Mouse (Mus musculus) neural tube, embryonic 15.5 days (tissue): ENCODE results near the gene Tmem268. TPM values are rescaled to one million over a fixed set of nuclear protein-coding genes. Genes with fewer than 3 reads are reported as not detected.

Experiments
- ATAC-seq: fragments of 200-750 bp; cut with Nextera tagmentation; 2 replicates; pipeline ENCODE4 v1.8.0; 2017; ENCODE audit warnings: mild to moderate bottlenecking, moderate TSS enrichment, moderate library complexity; ENCODE audit not compliant: low FRiP score
- H3K27ac ChIP-seq: fragments of 300-500 bp; sonication (generic); replicated peaks from 2 replicates; pipeline ENCODE4 v1.5.1; 2015; ENCODE audit warnings: mild to moderate bottlenecking, inconsistent platforms
- H3K27me3 ChIP-seq: fragments of 300-500 bp; sonication (generic); replicated peaks from 2 replicates; pipeline ENCODE4 v1.6.1; 2015; ENCODE audit warnings: inconsistent platforms
- H3K36me3 ChIP-seq: fragments of 300-500 bp; sonication (generic); 2 replicates; pipeline ENCODE4 v1.6.1; 2015; ENCODE audit warnings: inconsistent platforms
- H3K4me1 ChIP-seq: fragments of 300-500 bp; sonication (generic); 2 replicates; pipeline ENCODE4 v1.6.1; 2015; ENCODE audit warnings: inconsistent platforms
- H3K4me2 ChIP-seq: fragments of 300-500 bp; sonication (generic); 2 replicates; pipeline ENCODE4 v1.6.1; 2015; ENCODE audit warnings: inconsistent platforms, mild to moderate bottlenecking, moderate library complexity
- H3K4me3 ChIP-seq: fragments of 300-500 bp; sonication (generic); replicated peaks from 2 replicates; pipeline ENCODE4 v1.5.1; 2015; ENCODE audit warnings: mild to moderate bottlenecking, inconsistent platforms
- H3K9ac ChIP-seq: fragments of 300-500 bp; sonication (generic); replicated peaks from 2 replicates; pipeline ENCODE4 v1.6.1; 2015; ENCODE audit warnings: mild to moderate bottlenecking, inconsistent platforms
- H3K9me3 ChIP-seq: fragments of 300-500 bp; sonication (generic); replicated peaks from 2 replicates; pipeline ENCODE4 v1.6.1; 2016; ENCODE audit warnings: inconsistent platforms
- WGBS: fragments of 180-500 bp; shearing (Covaris S2); methylation state at CpG from one replicate; pipeline ENCODE4 v1.1.7; 2015; ENCODE audit warnings: mixed read lengths; 5-methylcytosine and 5-hydroxymethylcytosine counted together
- polyA plus RNA-seq: library from polyadenylated mRNA; unstranded; fragments of >200 nt; fragmentation: Nextera tagmentation; extraction: Ambion mirVana; gene quantifications from 2 replicates; pipeline ENCODE4 v1.2.1, GENCODE M21; 2015

Gene Tmem268
- 4.9 and 7.0 TPM in 2 replicates for polyA plus RNA-seq

GRCm38 (mm10) chr4:63558407-63559081 is at the start of gene Tmem268:
Gene Tmem268, plus strand, starts transcription at chr4:63558781.
- H3K4me3 ChIP-seq, result peak within 1 kb of the TSS; percentile 64
- WGBS, result under 1% methylated on average over 72 of the region's 81 CpGs
- H3K36me3 ChIP-seq, result no peaks in the 10 kb centered on the region

GRCm38 (mm10) chr4:63512921-63513320 is 45.7 kb upstream of the Tmem268 start:
- Histone ChIP-seq H3K4me3 (no peak overlapping the region), H3K9ac (no peak overlapping the region), H3K4me2 (no peak overlapping the region), H3K4me1 (no peaks in the 10 kb centered on the region), H3K27me3 (no peaks in the 10 kb centered on the region), H3K36me3 (no peaks in the 10 kb centered on the region), H3K9me3 (no peaks in the 10 kb centered on the region), H3K27ac (no peak overlapping the region)
- WGBS, result 89% methylated on average over 2 of the region's 2 CpGs
- no peak for ATAC-seq

More at GRCm38 (mm10) chr4:63558407-63559081, at the start of gene Tmem268:
- peak within 1 kb of the TSS; percentile 51; the same call in 1 of the 2 replicates for H3K27ac ChIP-seq
- H3K9ac ChIP-seq, result peak within 1 kb of the TSS; percentile 68
- peak; percentile 81 for ATAC-seq
- H3K4me1 ChIP-seq, result peaks cover 21% of the 10 kb centered on the region
- peak within 1 kb of the TSS; percentile 83 for H3K4me2 ChIP-seq
- 0 out of 2 replicates have a peak, but pooled peaks cover 3% of the 10 kb centered on the region for H3K27me3 ChIP-seq
- no peaks in the 10 kb centered on the region for H3K9me3 ChIP-seq

GRCm38 (mm10) chr4:63514454-63514984 is 44.1 kb upstream of the Tmem268 start:
- 74% methylated on average over 4 of the region's 4 CpGs for WGBS
- Histone ChIP-seq H3K27me3 (no peaks in the 10 kb centered on the region), H3K4me1 (no peaks in the 10 kb centered on the region), H3K9me3 (no peaks in the 10 kb centered on the region), H3K9ac (no peak overlapping the region), H3K4me3 (no peak overlapping the region), H3K27ac (no peak overlapping the region), H3K4me2 (no peak overlapping the region), H3K36me3 (no peaks in the 10 kb centered on the region)
- no peak for ATAC-seq

- Histone ChIP-seq H3K36me3 (no peaks in the 10 kb centered on the region), H3K9me3 (no peaks in the 10 kb centered on the region), H3K27ac (no peak overlapping the region), H3K9ac (no peak overlapping the region), H3K27me3 (no peaks in the 10 kb centered on the region), H3K4me1 (no peaks in the 10 kb centered on the region), H3K4me2 (no peak overlapping the region), H3K4me3 (no peak overlapping the region)
- no peak for ATAC-seq
- 86% methylated on average over 5 of the region's 5 CpGs for WGBS
Measured at GRCm38 (mm10) chr4:63515021-63515420, 43.6 kb upstream of the Tmem268 start.

- Histone ChIP-seq H3K27me3 (no peaks in the 10 kb centered on the region), H3K9me3 (no peaks in the 10 kb centered on the region), H3K27ac (no peak overlapping the region), H3K4me2 (no peak overlapping the region), H3K4me3 (no peak overlapping the region), H3K4me1 (no peaks in the 10 kb centered on the region), H3K9ac (no peak overlapping the region), H3K36me3 (no peaks in the 10 kb centered on the region)
- no peak for ATAC-seq
- 65% methylated on average over 2 of the region's 2 CpGs for WGBS
Measured at GRCm38 (mm10) chr4:63521813-63522419, 36.7 kb upstream of the Tmem268 start.

- Histone ChIP-seq H3K4me1 (no peaks in the 10 kb centered on the region), H3K9me3 (no peaks in the 10 kb centered on the region), H3K9ac (no peak overlapping the region)
Measured at GRCm38 (mm10) chr4:63525514-63525913, 33.1 kb upstream of the Tmem268 start.

GRCm38 (mm10) chr4:63528946-63529345 is 29.6 kb upstream of the Tmem268 start:
- Histone ChIP-seq H3K4me1 (no peaks in the 10 kb centered on the region), H3K4me2 (no peak overlapping the region), H3K27ac (peak overlapping the region; percentile 23; the same call in 1 of the 2 replicates), H3K36me3 (no peaks in the 10 kb centered on the region), H3K9ac (no peak overlapping the region), H3K9me3 (no peaks in the 10 kb centered on the region), H3K27me3 (0 out of 2 replicates have a peak, but pooled peaks cover under 1% of the 10 kb centered on the region), H3K4me3 (no peak overlapping the region)
- ATAC-seq, result peak; percentile 61
- 54% methylated on average over 6 of the region's 6 CpGs for WGBS

More at GRCm38 (mm10) chr4:63525514-63525913, 33.1 kb upstream of the Tmem268 start:
- no peak overlapping the region for H3K4me3 ChIP-seq
- no peak overlapping the region for H3K27ac ChIP-seq
- WGBS, result 78% methylated on average over 8 of the region's 8 CpGs
- ATAC-seq, result no peak
- no peaks in the 10 kb centered on the region for H3K36me3 ChIP-seq
- H3K4me2 ChIP-seq, result no peak overlapping the region
- H3K27me3 ChIP-seq, result no peaks in the 10 kb centered on the region

- WGBS, result 80% methylated on average over 7 of the region's 7 CpGs
- no peak overlapping the region for H3K9ac ChIP-seq
- H3K27ac ChIP-seq, result no peak overlapping the region
- ATAC-seq, result no peak
- H3K4me2 ChIP-seq, result no peak overlapping the region
- no peak overlapping the region for H3K4me3 ChIP-seq
- no peaks in the 10 kb centered on the region for H3K36me3 ChIP-seq
- 0 out of 2 replicates have a peak, but pooled peaks cover 3% of the 10 kb centered on the region for H3K27me3 ChIP-seq
- H3K4me1 ChIP-seq, result no peaks in the 10 kb centered on the region
- H3K9me3 ChIP-seq, result no peaks in the 10 kb centered on the region
Measured at GRCm38 (mm10) chr4:63530409-63530808, 28.2 kb upstream of the Tmem268 start.

GRCm38 (mm10) chr4:63537602-63538001 is 21.0 kb upstream of the Tmem268 start:
- H3K27ac ChIP-seq, result no peak overlapping the region
- H3K4me1 ChIP-seq, result peaks cover 3% of the 10 kb centered on the region; the same call in 1 of the 2 replicates
- no peak overlapping the region for H3K4me3 ChIP-seq
- no peak overlapping the region for H3K9ac ChIP-seq
- H3K36me3 ChIP-seq, result no peaks in the 10 kb centered on the region
- 0 out of 2 replicates have a peak, but pooled peaks cover 3% of the 10 kb centered on the region for H3K27me3 ChIP-seq
- peak; percentile 32; the same call in 1 of the 2 replicates for ATAC-seq
- no peaks in the 10 kb centered on the region for H3K9me3 ChIP-seq
- no peak overlapping the region for H3K4me2 ChIP-seq
- whole genome bisulfite sequencing, result 67% methylated on average over 4 of the region's 4 CpGs

GRCm38 (mm10) chr4:63542209-63542608 is 16.4 kb upstream of the Tmem268 start:
- ATAC-seq, result no peak
- Histone ChIP-seq H3K4me2 (no peak overlapping the region), H3K4me3 (no peak overlapping the region), H3K27me3 (no peaks in the 10 kb centered on the region), H3K9me3 (no peaks in the 10 kb centered on the region), H3K9ac (no peak overlapping the region), H3K4me1 (peaks cover 26% of the 10 kb centered on the region), H3K27ac (no peak overlapping the region), H3K36me3 (no peaks in the 10 kb centered on the region)
- WGBS, result 83% methylated on average over 2 of the region's 2 CpGs

- WGBS, result 55% methylated on average over 10 of the region's 10 CpGs
- Histone ChIP-seq H3K4me1 (peaks cover 32% of the 10 kb centered on the region), H3K4me3 (peak overlapping the region; percentile 67), H3K4me2 (peak overlapping the region; percentile 69), H3K27ac (peak overlapping the region; percentile 88), H3K9me3 (no peaks in the 10 kb centered on the region), H3K27me3 (no peaks in the 10 kb centered on the region), H3K9ac (no peak overlapping the region), H3K36me3 (peaks cover 2% of the 10 kb centered on the region)
- peak; percentile 61 for ATAC-seq
Measured at GRCm38 (mm10) chr4:63543746-63544493, 14.7 kb upstream of the Tmem268 start.
